Mouse (Mus musculus) olfactory bulb, adult 2 months (tissue): Measurements from ENCODE around the gene Gpam.

ENCODE experiments used
- CTCF ChIP-seq: fragments of 200-500 bp; IDR thresholded peaks from 2 replicates; pipeline ENCODE4 v1.5.1; 2012; ENCODE audit warnings: low read depth, mild to moderate bottlenecking, low read length, moderate library complexity; ENCODE audit not compliant: insufficient read depth
- POLR2A ChIP-seq: fragments of 200-500 bp; IDR thresholded peaks from 2 replicates; pipeline ENCODE4 v1.6.1; 2012; ENCODE audit warnings: mild to moderate bottlenecking, low read depth, low read length, moderate library complexity; ENCODE audit not compliant: insufficient read depth

DNA sequence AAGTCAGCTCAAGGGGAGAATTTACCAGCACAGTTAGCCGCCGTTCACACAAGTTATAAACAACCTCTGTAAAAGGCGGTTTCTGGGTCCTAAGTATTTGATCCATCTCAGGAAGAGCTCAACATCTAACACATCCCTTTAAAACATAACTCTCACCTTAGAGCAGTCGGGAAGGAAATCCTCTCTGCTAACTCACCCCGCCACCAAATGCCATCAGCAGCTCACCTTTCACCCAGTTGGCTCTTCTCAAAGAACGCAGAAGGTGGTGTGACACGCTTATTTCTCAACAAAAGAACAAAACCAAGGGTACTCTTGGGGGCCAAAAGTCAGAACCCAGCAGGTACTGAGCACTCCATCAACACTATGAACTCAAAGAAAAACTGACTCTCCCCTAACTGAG is 31.5 kb downstream of the Gpam start:
- no peak for TF ChIP-seq CTCF
- TF ChIP-seq POLR2A: no peak
